Mouse (Mus musculus) lung, embryonic 15.5 days (tissue): ENCODE data around the gene Rbpj. TPM values are rescaled to one million over a fixed set of nuclear protein-coding genes. Genes with fewer than 3 reads are reported as not detected.

Experiments
- ATAC-seq: fragments of 200-750 bp; cut with Nextera tagmentation; 2 replicates; pipeline ENCODE4 v1.8.0; 2017; ENCODE audit warnings: moderate number of reproducible peaks, borderline replicate concordance; ENCODE audit not compliant: low FRiP score, low TSS enrichment; ENCODE audit errors: extremely low read depth
- H3K27ac ChIP-seq: fragments of 300-500 bp; sonication (generic); 2 replicates; pipeline ENCODE4 v1.5.1; 2015; ENCODE audit warnings: moderate library complexity, mild to moderate bottlenecking, inconsistent platforms
- H3K27me3 ChIP-seq: fragments of 300-500 bp; sonication (generic); 2 replicates; pipeline ENCODE4 v1.6.1; 2015; ENCODE audit warnings: inconsistent platforms
- H3K36me3 ChIP-seq: fragments of 300-500 bp; sonication (generic); 2 replicates; pipeline ENCODE4 v1.6.1; 2015; ENCODE audit warnings: inconsistent platforms
- H3K4me1 ChIP-seq: fragments of 300-500 bp; sonication (generic); 2 replicates; pipeline ENCODE4 v1.6.1; 2015; ENCODE audit warnings: inconsistent platforms
- H3K4me2 ChIP-seq: fragments of 300-500 bp; sonication (generic); 2 replicates; pipeline ENCODE4 v1.6.1; 2015; ENCODE audit warnings: inconsistent platforms, mild to moderate bottlenecking, moderate library complexity
- H3K4me3 ChIP-seq: fragments of 300-500 bp; sonication (generic); 2 replicates; pipeline ENCODE4 v1.5.1; 2015; ENCODE audit warnings: mild to moderate bottlenecking, inconsistent platforms
- H3K9ac ChIP-seq: fragments of 300-500 bp; sonication (generic); 2 replicates; pipeline ENCODE4 v1.6.1; 2015; ENCODE audit warnings: inconsistent platforms
- H3K9me3 ChIP-seq: fragments of 300-500 bp; sonication (generic); 2 replicates; pipeline ENCODE4 v1.6.1; 2016; ENCODE audit warnings: inconsistent platforms
- WGBS: fragments of 180-500 bp; shearing (Covaris S2); methylation state at CpG from one replicate; pipeline ENCODE4 v1.1.7; 2015; 5-methylcytosine and 5-hydroxymethylcytosine counted together
- polyA plus RNA-seq: library from polyadenylated mRNA; unstranded; fragments of >200 nt; fragmentation: Nextera tagmentation; extraction: Ambion mirVana; gene quantifications from 2 replicates; pipeline ENCODE4 v1.2.1, GENCODE M21; 2015

Gene Rbpj
- polyA plus RNA-seq, 1 experiment from 2014 or later, result 40.2 TPM

- ATAC-seq, result peak; percentile 86
- Histone ChIP-seq H3K4me1 (peaks cover 32% of the 10 kb centered on the region), H3K27me3 (no peaks in the 10 kb centered on the region), H3K27ac (peak overlapping the region; percentile 99), H3K4me2 (peak overlapping the region; percentile 96), H3K9me3 (no peaks in the 10 kb centered on the region), H3K36me3 (no peaks in the 10 kb centered on the region), H3K9ac (peak overlapping the region; percentile 98), H3K4me3 (peak overlapping the region; percentile 96)
- WGBS, result under 1% methylated on average over 70 of the region's 72 CpGs
Observed at GRCm38 (mm10) chr5:53589172-53589960, 123.4 kb downstream of the Rbpj start.

DNA sequence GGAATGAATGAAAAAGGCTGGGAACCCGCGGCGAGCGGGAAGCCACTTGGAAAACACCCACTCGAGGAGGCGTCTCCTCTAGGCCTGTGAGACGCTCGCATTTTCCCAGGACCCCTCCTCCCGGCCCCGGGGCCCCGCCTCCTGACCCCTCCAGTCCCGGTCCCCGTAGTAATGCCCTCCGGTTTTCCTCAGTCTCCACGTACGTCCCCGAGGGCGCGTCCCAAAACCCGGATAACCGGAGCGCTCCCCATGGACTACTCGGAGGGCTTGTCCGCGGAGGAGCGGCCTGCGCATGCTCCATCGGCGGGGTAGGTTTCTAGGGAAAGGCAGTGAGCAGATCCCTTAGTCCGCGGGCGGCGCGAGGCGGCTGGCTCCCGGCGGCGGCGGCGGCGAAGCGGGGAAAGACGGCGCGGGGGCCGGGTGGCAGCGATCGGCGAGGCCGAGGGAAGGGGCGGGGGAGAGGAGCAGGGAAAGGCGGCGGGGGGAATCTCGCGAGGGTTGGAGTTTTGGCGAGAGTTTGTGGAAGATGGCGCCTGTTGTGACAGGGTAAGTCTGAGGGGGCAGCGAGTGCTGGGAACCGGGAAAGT lies 124.3 kb downstream of the Rbpj start:
- Histone ChIP-seq H3K4me1 (peaks cover 35% of the 10 kb centered on the region), H3K4me2 (peak overlapping the region; percentile 96), H3K27ac (peak overlapping the region; percentile 99), H3K4me3 (peak overlapping the region; percentile 96), H3K9me3 (no peaks in the 10 kb centered on the region), H3K36me3 (no peaks in the 10 kb centered on the region), H3K27me3 (no peaks in the 10 kb centered on the region), H3K9ac (peak overlapping the region; percentile 98)
- WGBS, result under 1% methylated on average over 44 of the region's 59 CpGs
- peak; percentile 94 for ATAC-seq

DNA sequence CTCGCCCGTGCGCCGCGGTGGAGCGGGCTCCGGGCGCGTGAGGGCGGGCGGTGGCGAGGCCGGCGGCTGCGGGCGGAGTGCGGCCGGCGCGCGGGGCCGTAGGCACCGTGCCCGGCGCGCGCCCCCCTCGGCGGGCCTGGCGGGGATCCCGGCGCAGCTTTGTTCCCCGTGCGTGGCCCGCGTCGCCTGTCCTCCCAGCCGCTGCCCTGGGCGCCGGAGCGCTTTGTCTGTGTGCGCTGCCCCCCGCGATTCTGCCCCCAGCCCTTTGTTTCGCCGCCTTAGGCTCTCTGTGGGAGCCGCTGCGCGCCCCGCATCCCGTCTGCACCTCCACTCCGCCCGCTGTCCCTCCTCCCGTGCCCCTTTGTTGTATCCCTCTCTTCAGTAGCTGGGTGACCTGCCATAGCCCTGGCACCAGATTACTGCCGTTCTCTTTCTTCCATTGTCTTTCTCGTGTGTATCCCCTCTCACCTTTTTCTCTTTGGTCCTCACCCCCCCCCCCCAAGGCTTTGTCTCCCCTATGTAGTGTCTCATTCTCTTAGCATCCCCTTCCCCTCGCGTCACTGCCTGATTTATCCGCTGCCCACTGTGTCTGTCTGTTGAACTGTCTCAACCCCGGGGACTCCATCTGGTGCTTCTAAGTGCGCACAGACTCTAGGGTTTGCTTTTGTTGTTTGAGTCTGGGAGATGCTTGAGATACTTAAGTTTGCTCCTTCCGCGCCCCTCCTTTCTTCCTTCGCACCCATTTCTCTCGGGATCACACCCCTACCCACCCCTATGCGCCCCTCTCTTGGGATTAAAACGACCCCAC lies 125.1 kb downstream of the Rbpj start:
- WGBS, result under 1% methylated on average over 55 of the region's 67 CpGs
- peak overlapping the region; percentile 96 for H3K4me2 ChIP-seq
- H3K36me3 ChIP-seq, result no peaks in the 10 kb centered on the region
- peak; percentile 3; the same call in 1 of the 2 replicates for ATAC-seq
- H3K9me3 ChIP-seq, result no peaks in the 10 kb centered on the region
- H3K4me1 ChIP-seq, result peaks cover 35% of the 10 kb centered on the region
- H3K4me3 ChIP-seq, result peak overlapping the region; percentile 96
- peak overlapping the region; percentile 98 for H3K9ac ChIP-seq
- H3K27ac ChIP-seq, result peak overlapping the region; percentile 99
- no peaks in the 10 kb centered on the region for H3K27me3 ChIP-seq

DNA sequence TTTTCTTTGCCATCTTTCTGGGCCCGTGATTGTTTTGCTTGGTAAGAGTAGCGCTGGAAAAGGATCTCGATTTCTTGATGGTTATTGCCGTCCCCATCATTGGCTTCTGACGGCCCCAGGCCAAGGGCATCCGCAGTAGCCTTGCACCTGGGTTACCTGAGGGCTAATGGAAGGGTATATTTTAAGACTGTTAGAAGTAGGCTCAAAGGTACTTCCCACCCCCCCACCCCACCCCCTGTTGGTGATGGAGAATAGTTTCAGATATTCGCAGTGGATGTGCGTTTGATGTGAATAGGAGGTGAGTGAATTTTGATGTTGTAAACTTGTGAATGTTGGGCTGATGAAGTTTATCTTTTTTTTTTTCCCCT lies 125.7 kb downstream of the Rbpj start:
- Histone ChIP-seq H3K4me2 (peak overlapping the region; percentile 96), H3K27me3 (no peaks in the 10 kb centered on the region), H3K4me3 (peak overlapping the region; percentile 96), H3K4me1 (peaks cover 34% of the 10 kb centered on the region), H3K9ac (peak overlapping the region; percentile 98), H3K9me3 (no peaks in the 10 kb centered on the region), H3K36me3 (no peaks in the 10 kb centered on the region), H3K27ac (peak overlapping the region; percentile 99)
- WGBS, result 1% methylated on average over 8 of the region's 8 CpGs
- ATAC-seq, result no peak

DNA sequence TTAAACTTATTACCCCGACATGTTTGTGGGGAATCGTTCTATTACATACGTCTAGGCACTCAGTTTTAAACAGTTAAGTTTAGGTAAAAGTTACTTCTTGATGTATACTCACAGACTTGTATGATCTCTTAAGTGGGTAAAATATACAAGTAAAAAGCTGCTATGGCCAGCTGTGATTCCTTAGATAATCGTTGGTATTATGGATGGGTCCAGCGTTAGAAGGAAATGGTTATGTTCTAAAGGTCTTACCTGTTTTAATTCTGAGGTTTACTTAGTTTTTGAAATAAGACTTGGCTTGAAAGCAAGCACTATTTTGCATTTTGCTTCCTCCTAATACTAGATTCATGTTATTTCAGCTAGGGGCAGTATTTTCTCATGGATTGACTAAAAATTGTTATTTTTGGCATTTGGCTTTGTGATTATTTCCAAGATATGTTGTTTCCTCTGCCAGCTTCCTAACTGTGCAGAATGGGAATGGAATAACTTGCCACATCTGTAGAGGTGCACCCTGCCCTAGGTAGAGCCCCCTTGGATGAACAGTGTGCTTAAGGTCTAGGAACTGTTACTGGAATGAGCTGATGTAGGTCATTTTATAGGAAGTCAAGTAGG lies 127.2 kb downstream of the Rbpj start:
- H3K4me1 ChIP-seq, result peaks cover 36% of the 10 kb centered on the region
- no peak overlapping the region for H3K4me3 ChIP-seq
- H3K9me3 ChIP-seq, result no peaks in the 10 kb centered on the region
- WGBS, result 73% methylated on average over 5 of the region's 5 CpGs
- H3K9ac ChIP-seq, result no peak overlapping the region
- H3K27ac ChIP-seq, result no peak overlapping the region
- no peak for ATAC-seq
- no peaks in the 10 kb centered on the region for H3K27me3 ChIP-seq
- no peaks in the 10 kb centered on the region for H3K36me3 ChIP-seq
- peak overlapping the region; percentile 96 for H3K4me2 ChIP-seq

GRCm38 (mm10) chr5:53594274-53594673 lies 128.3 kb downstream of the Rbpj start:
- Histone ChIP-seq H3K4me3 (0 out of 2 replicates have a peak overlapping the region, but pooled peaks have one; percentile 8), H3K27me3 (no peaks in the 10 kb centered on the region), H3K4me1 (peaks cover 31% of the 10 kb centered on the region), H3K36me3 (no peaks in the 10 kb centered on the region), H3K4me2 (no peak overlapping the region), H3K9me3 (no peaks in the 10 kb centered on the region), H3K9ac (no peak overlapping the region), H3K27ac (no peak overlapping the region)
- WGBS, result 31% methylated on average over 4 of the region's 4 CpGs
- no peak for ATAC-seq

DNA sequence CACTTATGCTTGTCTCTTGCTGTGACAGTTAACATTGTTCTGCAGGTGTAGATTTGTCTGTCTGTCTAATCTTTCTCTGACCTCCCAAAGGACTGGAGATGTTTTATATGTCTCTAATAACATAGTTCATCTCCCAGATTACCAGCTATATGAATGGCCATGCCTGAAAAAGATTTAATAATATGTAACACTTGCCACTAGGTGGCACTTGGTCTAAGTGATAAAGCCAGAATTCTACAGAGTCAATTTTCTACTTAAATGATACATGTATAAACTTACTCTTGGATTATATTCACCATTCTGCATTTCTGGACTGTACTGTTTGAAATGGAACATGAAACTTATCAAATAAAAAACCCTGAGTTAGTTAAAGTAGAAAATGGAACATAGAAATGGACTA lies 132.6 kb downstream of the Rbpj start:
- H3K9ac ChIP-seq, result no peak overlapping the region
- no peak overlapping the region for H3K4me3 ChIP-seq
- H3K9me3 ChIP-seq, result no peaks in the 10 kb centered on the region
- no peak overlapping the region for H3K4me2 ChIP-seq
- peaks cover 15% of the 10 kb centered on the region for H3K4me1 ChIP-seq
- no peak for ATAC-seq
- H3K27ac ChIP-seq, result no peak overlapping the region
- no peaks in the 10 kb centered on the region for H3K27me3 ChIP-seq
- no peaks in the 10 kb centered on the region for H3K36me3 ChIP-seq

- Histone ChIP-seq H3K4me1 (peaks cover 12% of the 10 kb centered on the region), H3K36me3 (no peaks in the 10 kb centered on the region), H3K9me3 (no peaks in the 10 kb centered on the region), H3K9ac (no peak overlapping the region), H3K4me3 (no peak overlapping the region), H3K27ac (no peak overlapping the region), H3K27me3 (no peaks in the 10 kb centered on the region), H3K4me2 (no peak overlapping the region)
- 92% methylated on average over 1 of the region's 1 CpGs for WGBS
- ATAC-seq, result no peak
Observed at GRCm38 (mm10) chr5:53599116-53599515, 133.2 kb downstream of the Rbpj start.

DNA sequence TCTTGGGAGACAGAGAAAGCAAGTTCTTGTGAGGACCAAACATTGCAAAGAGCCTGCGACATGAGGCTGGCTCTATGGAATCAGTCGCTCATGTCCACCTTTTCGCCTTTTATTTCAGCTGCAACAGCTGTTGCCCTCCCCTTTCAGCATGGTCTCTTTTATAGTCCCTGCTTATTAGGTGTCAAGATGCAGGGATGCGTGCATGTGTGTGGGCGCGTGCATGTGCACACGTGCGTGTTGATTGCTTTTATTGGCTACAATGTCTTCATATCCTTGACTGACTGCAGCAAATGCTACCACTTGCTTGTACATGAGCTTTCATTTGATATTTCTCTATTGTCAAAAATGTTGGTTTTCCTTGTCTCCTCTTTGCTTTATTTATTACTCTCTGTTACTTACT lies 136.2 kb downstream of the Rbpj start:
- no peaks in the 10 kb centered on the region for H3K27me3 ChIP-seq
- H3K9ac ChIP-seq, result no peak overlapping the region
- H3K4me1 ChIP-seq, result 0 out of 2 replicates have a peak, but pooled peaks cover 7% of the 10 kb centered on the region
- H3K36me3 ChIP-seq, result no peaks in the 10 kb centered on the region
- H3K9me3 ChIP-seq, result no peaks in the 10 kb centered on the region
- H3K27ac ChIP-seq, result no peak overlapping the region
- 93% methylated on average over 8 of the region's 8 CpGs for WGBS
- H3K4me3 ChIP-seq, result no peak overlapping the region
- no peak for ATAC-seq
- H3K4me2 ChIP-seq, result no peak overlapping the region

- Histone ChIP-seq H3K9me3 (no peaks in the 10 kb centered on the region), H3K4me1 (no peaks in the 10 kb centered on the region), H3K4me2 (no peak overlapping the region), H3K27me3 (no peaks in the 10 kb centered on the region), H3K27ac (no peak overlapping the region), H3K4me3 (no peak overlapping the region), H3K36me3 (no peaks in the 10 kb centered on the region), H3K9ac (no peak overlapping the region)
- WGBS, result 74% methylated on average over 4 of the region's 4 CpGs
- ATAC-seq, result no peak
Observed at GRCm38 (mm10) chr5:53605450-53605849, 139.5 kb downstream of the Rbpj start.

DNA sequence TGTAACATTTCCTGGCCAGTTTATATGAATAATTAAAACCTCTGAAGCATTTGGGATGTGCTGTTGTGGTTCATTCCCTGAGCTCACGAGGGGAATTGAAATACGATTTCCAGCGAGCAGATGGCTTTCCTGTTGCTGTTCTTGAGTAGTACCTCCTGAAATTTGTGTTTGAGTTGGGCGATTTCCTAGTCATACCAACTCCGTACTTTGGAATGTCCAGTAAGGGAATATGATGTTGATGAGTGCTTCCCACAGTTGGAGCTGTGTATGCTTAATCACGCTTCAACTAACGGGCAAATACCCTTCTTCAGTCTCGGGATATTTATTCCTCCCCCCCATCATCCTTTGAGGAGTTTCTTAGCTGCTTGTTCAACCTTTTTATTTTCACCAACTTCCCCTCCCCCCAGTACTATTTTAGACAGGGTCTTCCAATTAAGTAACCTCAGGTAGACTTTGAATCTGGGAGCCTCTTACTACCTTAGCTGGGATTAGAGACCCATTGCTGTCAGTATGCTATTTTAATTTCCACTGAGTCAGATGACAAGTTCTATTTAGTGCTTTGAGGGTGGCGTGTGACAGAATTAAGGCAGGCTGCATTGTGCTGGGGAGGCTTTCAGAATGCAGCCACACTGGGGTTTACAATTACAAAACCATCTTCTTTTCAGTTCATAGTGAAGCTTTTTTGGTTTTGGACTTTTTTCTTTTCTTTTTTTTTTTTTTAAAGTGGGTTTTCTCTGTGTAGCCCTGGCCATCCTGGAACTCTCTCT lies 141.5 kb downstream of the Rbpj start:
- H3K27me3 ChIP-seq, result no peaks in the 10 kb centered on the region
- no peak for ATAC-seq
- no peak overlapping the region for H3K9ac ChIP-seq
- no peaks in the 10 kb centered on the region for H3K36me3 ChIP-seq
- H3K4me2 ChIP-seq, result no peak overlapping the region
- H3K4me1 ChIP-seq, result no peaks in the 10 kb centered on the region
- no peaks in the 10 kb centered on the region for H3K9me3 ChIP-seq
- H3K4me3 ChIP-seq, result no peak overlapping the region
- H3K27ac ChIP-seq, result no peak overlapping the region
- WGBS, result 70% methylated on average over 9 of the region's 9 CpGs
